ENCODE assay signal across 13 mouse cellular contexts in genomic region chr2:158716066-158716465, GRCm38 (mm10). TPM values are rescaled to one million over a fixed set of nuclear protein-coding genes. Genes with fewer than 3 reads are reported as not detected.
A peak's percentile ranks its signal among the peaks of the same experiment; 100 is the strongest.
DNase-seq lines count a peak whose midpoint lies in the region; ATAC-seq and TF ChIP-seq lines count a peak whose summit lies in the region.
"Had no signal": no experiment of that assay in that cellular context is flagged by ENCODE, and none has a peak within 500 bp of the region (broad histone marks: within the 10 kb centered on the region; RNA-seq: fewer than 3 reads in every experiment).

No protein-coding gene starts in this region.

- H3K27me3 ChIP-seq in forebrain, embryonic 13.5 days, result no peaks in the 10 kb centered on the region
- no peaks in the 10 kb centered on the region for H3K27me3 ChIP-seq in forebrain, postnatal 0 days (ENCODE audit: insufficient read depth, low read length)
- H3K27me3 ChIP-seq in lung, embryonic 16.5 days (ENCODE audit: control insufficient read depth, insufficient read depth, low read depth, low read length), result no peaks in the 10 kb centered on the region
- H3K27me3 ChIP-seq: hindbrain, embryonic 15.5 days had no signal

- no peak overlapping the region for H3K4me2 ChIP-seq in forebrain, embryonic 13.5 days
- H3K4me2 ChIP-seq in forebrain, postnatal 0 days (ENCODE audit: low read depth), result no peak overlapping the region
- no peak overlapping the region for H3K4me2 ChIP-seq in lung, embryonic 16.5 days (ENCODE audit: low read depth, low read length)
- H3K4me2 ChIP-seq: hindbrain, embryonic 15.5 days had no signal

- intact Hi-C loops in gastrocnemius, postnatal 14 days (cut with DNase I; ENCODE audit: low total_unique reads), result no loop called here

- WGBS in forebrain, embryonic 13.5 days, result 31% methylated on average over 5 of the region's 5 CpGs
- 43% methylated on average over 5 of the region's 5 CpGs for WGBS in forebrain, postnatal 0 days
- 33% methylated on average over 5 of the region's 5 CpGs for WGBS in lung, embryonic 16.5 days
- whole genome bisulfite sequencing in lung, adult 2 months, result 37% methylated on average over 5 of the region's 5 CpGs

- no peak overlapping the region for H3K4me3 ChIP-seq in forebrain, embryonic 13.5 days
- H3K4me3 ChIP-seq in forebrain, postnatal 0 days (ENCODE audit: low read depth, low read length), result no peak overlapping the region
- H3K4me3 ChIP-seq in lung, embryonic 16.5 days (ENCODE audit: low read length), result no peak overlapping the region
- H3K4me3 ChIP-seq in lung, adult 2 months (replicated peaks; ENCODE audit: extremely low read depth, low read depth, low read length), result no peak overlapping the region
- no peak overlapping the region for H3K4me3 ChIP-seq in cortical plate, adult 2 months (ENCODE audit: insufficient read depth, low read length)
- H3K4me3 ChIP-seq: hindbrain, embryonic 15.5 days had no signal

- no peaks in the 10 kb centered on the region for H3K9me3 ChIP-seq in forebrain, embryonic 13.5 days (replicated peaks)
- H3K9me3 ChIP-seq in forebrain, postnatal 0 days (ENCODE audit: low read length), result no peaks in the 10 kb centered on the region
- H3K9me3 ChIP-seq in lung, embryonic 16.5 days (ENCODE audit: control insufficient read depth, low read length), result no peaks in the 10 kb centered on the region
- H3K9me3 ChIP-seq: hindbrain, embryonic 15.5 days had no signal

- ATAC-seq in forebrain, embryonic 13.5 days, result 0 out of 2 replicates have a peak, but pooled peaks have one; percentile 24
- no peak for ATAC-seq in forebrain, postnatal 0 days
- ATAC-seq in lung, embryonic 16.5 days (ENCODE audit: low read depth), result peak; percentile 24; the same call in 1 of the 2 replicates

- H3K9ac ChIP-seq in forebrain, embryonic 13.5 days, result no peak overlapping the region
- H3K9ac ChIP-seq in forebrain, postnatal 0 days, result no peak overlapping the region
- H3K9ac ChIP-seq in lung, embryonic 16.5 days (ENCODE audit: low read length), result no peak overlapping the region
- H3K9ac ChIP-seq: hindbrain, embryonic 15.5 days had no signal

- no peak for DNase-seq in forebrain, postnatal 0 days
- DNase-seq in lung, adult 2 months, result no peak
- DNase-seq in retina, postnatal 1 day, result peak; percentile 62
- no peak for DNase-seq in gastrocnemius, postnatal 14 days
- DNase-seq in cerebellum, adult 11 months, result no peak
- DNase-seq: adrenal gland, postnatal 36 days; heart, adult 18-20 months; kidney, postnatal 36 days; spleen, adult 18-20 months had no signal

- H3K36me3 ChIP-seq in forebrain, embryonic 13.5 days (ENCODE audit: poor library complexity, severe bottlenecking), result no peaks in the 10 kb centered on the region
- H3K36me3 ChIP-seq in forebrain, postnatal 0 days (ENCODE audit: insufficient read depth), result no peaks in the 10 kb centered on the region
- H3K36me3 ChIP-seq in lung, embryonic 16.5 days (ENCODE audit: control insufficient read depth, insufficient read depth, low read length), result no peaks in the 10 kb centered on the region
- H3K36me3 ChIP-seq: hindbrain, embryonic 15.5 days had no signal

- TF ChIP-seq POLR2A in lung, adult 2 months (IDR thresholded peaks at IDR 0.05; ENCODE audit: borderline replicate concordance, extremely low read depth, low read depth, low read length), result no peak
- 0 out of 2 replicates have a peak, but pooled peaks have one; percentile 13 for TF ChIP-seq POLR2A in cortical plate, adult 2 months (IDR thresholded peaks at IDR 0.05; ENCODE audit: extremely low read depth, insufficient read depth, low read length)

- no peak for TF ChIP-seq CTCF in forebrain, postnatal 0 days (IDR thresholded peaks at IDR 0.05; ENCODE audit: low read depth)
- TF ChIP-seq CTCF in lung, adult 2 months (IDR thresholded peaks at IDR 0.05; ENCODE audit: insufficient read depth, low read length), result no peak
- TF ChIP-seq CTCF in cortical plate, adult 2 months (IDR thresholded peaks at IDR 0.05; ENCODE audit: extremely low read depth, insufficient read depth, low read length), result no peak

- peaks cover 25% of the 10 kb centered on the region for H3K4me1 ChIP-seq in forebrain, embryonic 13.5 days
- peaks cover 7% of the 10 kb centered on the region; the same call in 1 of the 2 replicates for H3K4me1 ChIP-seq in forebrain, postnatal 0 days (ENCODE audit: insufficient read depth)
- no peaks in the 10 kb centered on the region for H3K4me1 ChIP-seq in lung, embryonic 16.5 days (replicated peaks; ENCODE audit: control insufficient read depth, insufficient read depth, low read length)
- H3K4me1 ChIP-seq in lung, adult 2 months (ENCODE audit: control insufficient read depth, insufficient read depth, low read length), result peaks cover 13% of the 10 kb centered on the region
- peaks cover 15% of the 10 kb centered on the region for H3K4me1 ChIP-seq in cortical plate, adult 2 months (ENCODE audit: control insufficient read depth, insufficient read depth, low read length)

- no peak overlapping the region for H3K27ac ChIP-seq in forebrain, embryonic 13.5 days
- H3K27ac ChIP-seq in forebrain, postnatal 0 days (ENCODE audit: low read depth, low read length), result no peak overlapping the region
- H3K27ac ChIP-seq in lung, embryonic 16.5 days (ENCODE audit: low read length), result no peak overlapping the region
- H3K27ac ChIP-seq in cortical plate, adult 2 months (ENCODE audit: insufficient read depth, low read length), result peak overlapping the region; percentile 63
- H3K27ac ChIP-seq: hindbrain, embryonic 15.5 days had no signal

RNA-seq across cellular contexts. Expression of gene Ppp1r16b, which starts 50.9 kb away (rescaled TPM):
- polyA plus RNA-seq in forebrain, embryonic 13.5 days (2015; fragmentation: Nextera tagmentation; extraction: Ambion mirVana), result 7.8 and 8.4 TPM in 2 replicates
- 25.2 and 27.2 TPM in 2 replicates for total RNA-seq in forebrain, postnatal 0 days (2014; rRNA removed)
- 23.1 and 28.4 TPM in 2 replicates for polyA plus RNA-seq in forebrain, postnatal 0 days (2015; fragmentation: Nextera tagmentation; extraction: Ambion mirVana)
- 22.5 and 24.4 TPM in 2 replicates for polyA plus RNA-seq in lung, embryonic 16.5 days (2015; fragmentation: Nextera tagmentation; extraction: Ambion mirVana)
- 31.6 and 43.5 TPM in 2 replicates for polyA plus RNA-seq in lung, adult 2 months (2012; rRNA removed)
- 51.5 and 55.4 TPM in 2 replicates for polyA plus RNA-seq in cortical plate, adult 2 months (2012; rRNA removed)
- total RNA-seq in gastrocnemius, postnatal 14 days (2021), result 1 to 10 TPM; 7.5 to 8.8 TPM

RNA-seq across cellular contexts. Expression of gene Fam83d, which starts 51.8 kb away (rescaled TPM):
- polyA plus RNA-seq in forebrain, embryonic 13.5 days (2015; fragmentation: Nextera tagmentation; extraction: Ambion mirVana), result 38.7 and 39.9 TPM in 2 replicates
- 5.8 and 6.3 TPM in 2 replicates for total RNA-seq in forebrain, postnatal 0 days (2014; rRNA removed)
- polyA plus RNA-seq in forebrain, postnatal 0 days (2015; fragmentation: Nextera tagmentation; extraction: Ambion mirVana), result 5.4 and 5.7 TPM in 2 replicates
- polyA plus RNA-seq in lung, embryonic 16.5 days (2015; fragmentation: Nextera tagmentation; extraction: Ambion mirVana), result 60.1 and 63.1 TPM in 2 replicates
- 1.9 and 6.7 TPM in 2 replicates for polyA plus RNA-seq in lung, adult 2 months (2012; rRNA removed)
- 2.0 and 2.2 TPM in 2 replicates for polyA plus RNA-seq in cortical plate, adult 2 months (2012; rRNA removed)
- 1 to 10 TPM; 2.5 to 3.7 TPM for total RNA-seq in gastrocnemius, postnatal 14 days (2021)
